Mouse (Mus musculus) right cerebral cortex, postnatal 25 days (tissue): ENCODE measurements around the gene Slc5a3.
"Not testable (repeated sequence)": the region's sequence is repeated elsewhere in the genome, so short reads cannot be mapped to it uniquely, and the experiment has no call there.

Experiments
- DNase-seq: peaks from one replicate; pipeline ENCODE4 v3.0.0; 2022

Slc5a3 gene

GRCm38 (mm10) chr16:92064801-92065200, 6.7 kb downstream of the Slc5a3 start:
- DNase-seq: no peak

- no peak for DNase-seq
Observed at GRCm38 (mm10) chr16:92070338-92070737, 12.2 kb downstream of the Slc5a3 start.

GRCm38 (mm10) chr16:92076797-92077196, 18.7 kb downstream of the Slc5a3 start:
- no peak for DNase-seq

GRCm38 (mm10) chr16:92083771-92084453, 25.8 kb downstream of the Slc5a3 start:
- DNase-seq: no peak

- DNase-seq: no peak
Observed at GRCm38 (mm10) chr16:92089225-92089624, 31.1 kb downstream of the Slc5a3 start.

- DNase-seq: no peak
Observed at GRCm38 (mm10) chr16:92091876-92092275, 33.8 kb downstream of the Slc5a3 start.

- DNase-seq: no peak
Observed at GRCm38 (mm10) chr16:92098351-92099051, 40.4 kb downstream of the Slc5a3 start.

- no peak for DNase-seq
Observed at GRCm38 (mm10) chr16:92099598-92099997, 41.5 kb downstream of the Slc5a3 start.

- peak; percentile 56 for DNase-seq
Observed at GRCm38 (mm10) chr16:92100111-92100510, 42.0 kb downstream of the Slc5a3 start.

GRCm38 (mm10) chr16:92102115-92102514, 44.0 kb downstream of the Slc5a3 start:
- no peak for DNase-seq

- DNase-seq: not testable (repeated sequence)
Observed at GRCm38 (mm10) chr16:92102931-92103330, 44.8 kb downstream of the Slc5a3 start.

- DNase-seq: no peak
Observed at GRCm38 (mm10) chr16:92103572-92104331, 45.6 kb downstream of the Slc5a3 start.

- no peak for DNase-seq
Observed at GRCm38 (mm10) chr16:92104332-92104590, 46.1 kb downstream of the Slc5a3 start.

GRCm38 (mm10) chr16:92104951-92105350, 46.8 kb downstream of the Slc5a3 start:
- no peak for DNase-seq

GRCm38 (mm10) chr16:92105631-92106030, 47.5 kb downstream of the Slc5a3 start:
- DNase-seq: no peak

- no peak for DNase-seq
Observed at GRCm38 (mm10) chr16:92107346-92107745, 49.2 kb downstream of the Slc5a3 start.

GRCm38 (mm10) chr16:92114706-92115241, 56.7 kb downstream of the Slc5a3 start:
- DNase-seq: no peak

- DNase-seq: peak; percentile 62
Observed at GRCm38 (mm10) chr16:92115611-92116421, 57.7 kb downstream of the Slc5a3 start.

- DNase-seq: no peak
Observed at GRCm38 (mm10) chr16:92117337-92118209, 59.5 kb downstream of the Slc5a3 start.

GRCm38 (mm10) chr16:92119013-92119515, 60.9 kb downstream of the Slc5a3 start:
- DNase-seq: no peak

- peak; percentile 54 for DNase-seq
Observed at GRCm38 (mm10) chr16:92120899-92121531, 62.9 kb downstream of the Slc5a3 start.
